Mouse (Mus musculus) liver, postnatal 0 days (tissue): ENCODE measurements around the gene Rap1a. TPM values are rescaled to one million over a fixed set of nuclear protein-coding genes. Genes with fewer than 3 reads are reported as not detected.

Experiments
- ATAC-seq: fragments of 200-750 bp; cut with Nextera tagmentation; 2 replicates; pipeline ENCODE4 v1.8.0; 2017; ENCODE audit warnings: mild to moderate bottlenecking, moderate library complexity
- DNase-seq: peaks from one replicate; pipeline ENCODE4 v3.0.0-alpha.2; 2016
- H3K27ac ChIP-seq: fragments of 300-500 bp; sonication (generic); 2 replicates; pipeline ENCODE4 v1.5.1; 2014; ENCODE audit warnings: antibody characterized with exemption, moderate library complexity, mild to moderate bottlenecking, low read depth
- H3K27me3 ChIP-seq: fragments of 300-500 bp; sonication (generic); 2 replicates; pipeline ENCODE4 v1.6.1; 2014; ENCODE audit warnings: low read length, control low read depth, mixed read lengths; ENCODE audit not compliant: insufficient read depth
- H3K36me3 ChIP-seq: fragments of 300-500 bp; sonication (generic); replicated peaks from 2 replicates; pipeline ENCODE4 v1.6.1; 2014; ENCODE audit warnings: mild to moderate bottlenecking, control low read depth, low read length, moderate library complexity, mixed read lengths; ENCODE audit not compliant: insufficient read depth
- H3K4me1 ChIP-seq: fragments of 300-500 bp; sonication (generic); 2 replicates; pipeline ENCODE4 v1.6.1; 2014; ENCODE audit warnings: antibody characterized with exemption, mild to moderate bottlenecking, control low read depth; ENCODE audit not compliant: insufficient read depth
- H3K4me2 ChIP-seq: fragments of 300-500 bp; sonication (generic); 2 replicates; pipeline ENCODE4 v1.6.1; 2014; ENCODE audit warnings: low read depth, mild to moderate bottlenecking, low read length, moderate library complexity, mixed read lengths
- H3K4me3 ChIP-seq: fragments of 300-500 bp; sonication (generic); 2 replicates; pipeline ENCODE4 v1.5.1; 2014; ENCODE audit warnings: low read depth, low read length
- H3K9ac ChIP-seq: fragments of 300-500 bp; sonication (generic); replicated peaks from 2 replicates; pipeline ENCODE4 v1.6.1; 2014; ENCODE audit warnings: mild to moderate bottlenecking, moderate library complexity
- H3K9me3 ChIP-seq: fragments of 300-500 bp; sonication (generic); 2 replicates; pipeline ENCODE4 v1.6.1; 2016; ENCODE audit warnings: mild to moderate bottlenecking, control low read depth, low read length, mixed read lengths
- CTCF ChIP-seq: sonication (generic); IDR thresholded peaks from 2 replicates; pipeline ENCODE4 v1.5.1; 2016; ENCODE audit warnings: antibody characterized with exemption, low read depth
- EP300 ChIP-seq: IDR thresholded peaks from 2 replicates; pipeline ENCODE4 v1.6.1; 2016; ENCODE audit warnings: antibody characterized with exemption, low read depth, mild to moderate bottlenecking
- WGBS: fragments of 180-500 bp; shearing (Covaris S2); extraction: QIAGEN DNeasy Blood & Tissue Kit; methylation state at CpG from one replicate; pipeline ENCODE4 v1.1.7; 2014; ENCODE audit not compliant: insufficient replicate concordance; 5-methylcytosine and 5-hydroxymethylcytosine counted together
- polyA plus RNA-seq: library from polyadenylated mRNA; unstranded; fragments of >200 nt; fragmentation: Nextera tagmentation; extraction: Ambion mirVana; gene quantifications from 2 replicates; pipeline ENCODE4 v1.2.1, GENCODE M21; 2015

The Rap1a gene
- polyA plus RNA-seq, 1 experiment from 2014 or later, result 93.3 TPM

GRCm38 (mm10) chr3:105818130-105819004 lies 17.2 kb upstream of the Rap1a start:
- ATAC-seq (no peak), DNase-seq (no peak)

GRCm38 (mm10) chr3:105816089-105816488 lies 15.0 kb upstream of the Rap1a start:
- WGBS, result 35% methylated on average over 8 of the region's 8 CpGs
- H3K9ac ChIP-seq, result no peak overlapping the region

More at GRCm38 (mm10) chr3:105818130-105819004, 17.2 kb upstream of the Rap1a start:
- H3K27me3 ChIP-seq, result no peaks in the 10 kb centered on the region
- no peak overlapping the region for H3K9ac ChIP-seq
- WGBS, result 31% methylated on average over 6 of the region's 6 CpGs
- no peaks in the 10 kb centered on the region for H3K36me3 ChIP-seq
- no peak for TF ChIP-seq CTCF
- TF ChIP-seq EP300, result no peak
- H3K4me2 ChIP-seq, result no peak overlapping the region
- H3K27ac ChIP-seq, result no peak overlapping the region
- H3K9me3 ChIP-seq, result no peaks in the 10 kb centered on the region
- H3K4me3 ChIP-seq, result no peak overlapping the region
- H3K4me1 ChIP-seq, result peaks cover 19% of the 10 kb centered on the region; the same call in 1 of the 2 replicates

GRCm38 (mm10) chr3:105815236-105815904 lies 14.2 kb upstream of the Rap1a start:
- no peak; the same call in 1 of the 2 replicates for TF ChIP-seq EP300
- TF ChIP-seq CTCF, result no peak
- DNase-seq (peak; percentile 58), ATAC-seq (peak; percentile 95)
- no peaks in the 10 kb centered on the region for H3K9me3 ChIP-seq
- peaks cover 22% of the 10 kb centered on the region; the same call in 1 of the 2 replicates for H3K4me1 ChIP-seq
- no peaks in the 10 kb centered on the region for H3K36me3 ChIP-seq
- peak overlapping the region; percentile 12; the same call in 1 of the 2 replicates for H3K27ac ChIP-seq
- 50% methylated on average over 10 of the region's 10 CpGs for WGBS
- no peak overlapping the region for H3K9ac ChIP-seq
- H3K4me3 ChIP-seq, result no peak overlapping the region
- peak overlapping the region; percentile 8; the same call in 1 of the 2 replicates for H3K4me2 ChIP-seq
- no peaks in the 10 kb centered on the region for H3K27me3 ChIP-seq

More at GRCm38 (mm10) chr3:105816089-105816488, 15.0 kb upstream of the Rap1a start:
- H3K4me1 ChIP-seq, result peaks cover 22% of the 10 kb centered on the region; the same call in 1 of the 2 replicates
- no peaks in the 10 kb centered on the region for H3K27me3 ChIP-seq
- H3K9me3 ChIP-seq, result no peaks in the 10 kb centered on the region
- H3K4me3 ChIP-seq, result no peak overlapping the region
- DNase-seq (no peak), ATAC-seq (no peak)
- no peaks in the 10 kb centered on the region for H3K36me3 ChIP-seq
- TF ChIP-seq CTCF, result no peak
- no peak for TF ChIP-seq EP300
- no peak overlapping the region for H3K27ac ChIP-seq
- H3K4me2 ChIP-seq, result no peak overlapping the region

GRCm38 (mm10) chr3:105811146-105811545 lies 10.0 kb upstream of the Rap1a start:
- H3K4me2 ChIP-seq, result no peak overlapping the region
- no peak for DNase-seq
- no peaks in the 10 kb centered on the region for H3K27me3 ChIP-seq
- no peak overlapping the region for H3K9ac ChIP-seq
- H3K4me3 ChIP-seq, result no peak overlapping the region
- no peaks in the 10 kb centered on the region for H3K9me3 ChIP-seq
- peaks cover 34% of the 10 kb centered on the region for H3K4me1 ChIP-seq
- ATAC-seq, result no peak
- no peak overlapping the region for H3K27ac ChIP-seq
- no peak for TF ChIP-seq CTCF
- TF ChIP-seq EP300, result no peak
- WGBS, result 80% methylated on average over 2 of the region's 2 CpGs
- no peaks in the 10 kb centered on the region for H3K36me3 ChIP-seq

- peak; percentile 78 for DNase-seq
- Histone ChIP-seq H3K27me3 (no peaks in the 10 kb centered on the region), H3K4me3 (no peak overlapping the region; the same call in 1 of the 2 replicates), H3K9ac (peak overlapping the region; percentile 30; the same call in 1 of the 2 replicates), H3K9me3 (no peaks in the 10 kb centered on the region), H3K36me3 (no peaks in the 10 kb centered on the region), H3K4me1 (peaks cover 32% of the 10 kb centered on the region), H3K4me2 (peak overlapping the region; percentile 63), H3K27ac (peak overlapping the region; percentile 92)
- WGBS, result 34% methylated on average over 14 of the region's 14 CpGs
- ATAC-seq, result peak; percentile 100
- TF ChIP-seq CTCF (no peak), EP300 (peak; percentile 100)
Measured at GRCm38 (mm10) chr3:105808179-105809037, 7.3 kb upstream of the Rap1a start.
